Mouse (Mus musculus) liver, embryonic 11.5 days (tissue): ENCODE measurements around the gene Cct2. TPM values are rescaled to one million over a fixed set of nuclear protein-coding genes. Genes with fewer than 3 reads are reported as not detected.

Source experiments
- ATAC-seq: fragments of 200-750 bp; cut with Nextera tagmentation; replicated peaks from 2 replicates; pipeline ENCODE4 v1.8.0; 2017; ENCODE audit warnings: moderate number of reproducible peaks, mild to moderate bottlenecking, moderate TSS enrichment, moderate library complexity; ENCODE audit not compliant: low FRiP score
- DNase-seq: peaks from one replicate; pipeline ENCODE4 v3.0.0-alpha.2; 2017; ENCODE audit warnings: low spot score
- H3K27ac ChIP-seq: fragments of 300-500 bp; sonication (generic); 2 replicates; pipeline ENCODE4 v1.5.1; 2014; ENCODE audit warnings: mild to moderate bottlenecking, low read depth, low read length, control low read depth
- H3K27me3 ChIP-seq: fragments of 300-500 bp; sonication (generic); replicated peaks from 2 replicates; pipeline ENCODE4 v1.6.1; 2014; ENCODE audit warnings: low read length, mixed read lengths; ENCODE audit not compliant: control insufficient read depth, insufficient read depth
- H3K36me3 ChIP-seq: fragments of 300-500 bp; sonication (generic); 2 replicates; pipeline ENCODE4 v1.6.1; 2014; ENCODE audit warnings: mild to moderate bottlenecking, low read length, moderate library complexity, mixed read lengths; ENCODE audit not compliant: control insufficient read depth, insufficient read depth
- H3K4me1 ChIP-seq: fragments of 300-500 bp; sonication (generic); replicated peaks from 2 replicates; pipeline ENCODE4 v1.6.1; 2014; ENCODE audit warnings: low read length, mixed read lengths; ENCODE audit not compliant: control insufficient read depth, insufficient read depth
- H3K4me2 ChIP-seq: fragments of 300-500 bp; sonication (generic); 2 replicates; pipeline ENCODE4 v1.6.1; 2014; ENCODE audit warnings: mild to moderate bottlenecking, control low read depth, moderate library complexity
- H3K4me3 ChIP-seq: fragments of 300-500 bp; sonication (generic); 2 replicates; pipeline ENCODE4 v1.5.1; 2014; ENCODE audit warnings: low read depth, low read length, control low read depth
- H3K9ac ChIP-seq: fragments of 300-500 bp; sonication (generic); 2 replicates; pipeline ENCODE4 v1.6.1; 2014; ENCODE audit warnings: low read depth, low read length, control low read depth
- H3K9me3 ChIP-seq: fragments of 300-500 bp; sonication (generic); 2 replicates; pipeline ENCODE4 v1.6.1; 2016; ENCODE audit warnings: low read length, inconsistent platforms, mixed read lengths; ENCODE audit not compliant: control insufficient read depth
- WGBS: fragments of 180-500 bp; shearing (Covaris S2); extraction: QIAGEN DNeasy Blood & Tissue Kit; methylation state at CpG from one replicate; pipeline ENCODE4 v1.1.7; 2014; 5-methylcytosine and 5-hydroxymethylcytosine counted together
- polyA plus RNA-seq: library from polyadenylated mRNA; unstranded; fragments of >200 nt; fragmentation: Nextera tagmentation; extraction: Ambion mirVana; gene quantifications from 2 replicates; pipeline ENCODE4 v1.2.1, GENCODE M21; 2014

Cct2 gene
- polyA plus RNA-seq, result 414 and 416 TPM in 2 replicates

DNA sequence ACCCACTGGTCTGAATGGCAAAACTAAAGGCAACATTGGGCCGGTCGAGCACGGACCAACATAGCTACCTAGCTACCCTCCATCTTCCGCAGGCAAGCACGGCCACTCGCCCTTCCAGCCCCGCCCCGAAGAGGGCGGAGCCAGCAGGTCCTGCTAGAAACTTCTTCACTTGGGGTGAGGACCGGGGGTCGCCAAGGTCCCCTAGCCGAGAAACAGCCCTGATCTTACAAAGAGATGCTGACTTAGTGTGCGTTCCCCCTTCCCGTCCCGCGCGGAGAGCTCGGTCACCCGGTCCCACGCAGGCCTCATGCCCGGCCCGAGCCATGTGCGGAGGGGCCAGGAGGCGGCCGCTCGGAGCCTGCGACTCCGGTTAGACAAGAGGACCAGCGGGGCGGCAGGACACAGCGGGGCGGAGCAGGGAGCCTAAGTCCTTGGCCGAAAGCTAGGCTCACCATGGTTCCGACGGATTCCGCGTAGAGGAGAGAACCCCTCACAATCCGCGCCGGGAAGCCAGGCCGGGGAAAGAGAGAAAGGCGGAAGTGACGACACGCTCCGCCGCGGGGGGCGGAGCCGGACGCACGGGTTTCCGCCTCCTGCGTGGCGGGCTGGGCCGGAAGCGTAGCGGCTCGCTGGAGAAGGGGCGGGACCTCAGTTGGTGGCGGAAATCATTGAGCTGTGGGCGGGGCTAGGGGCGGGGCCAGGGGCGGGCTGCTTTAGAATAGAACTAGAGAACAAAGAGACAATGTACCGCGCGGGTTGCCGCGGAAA, at the start of gene Cct2:
Gene Cct2 (minus strand): TSS at position 561 of the 768 bp plus-strand sequence.
- Histone ChIP-seq H3K27ac (peak within 1 kb of the TSS; percentile 92), H3K4me3 (peak within 1 kb of the TSS; percentile 93), H3K27me3 (no peaks in the 10 kb centered on the region), H3K9ac (peak within 1 kb of the TSS; percentile 98), H3K9me3 (no peaks in the 10 kb centered on the region), H3K4me1 (peaks cover 10% of the 10 kb centered on the region; the same call in 1 of the 2 replicates), H3K4me2 (peak within 1 kb of the TSS; percentile 93), H3K36me3 (peaks cover 32% of the 10 kb centered on the region)
- ATAC-seq, result peak; percentile 91
- peak; percentile 95 for DNase-seq
- WGBS, result under 1% methylated on average over 66 of the region's 68 CpGs

DNA sequence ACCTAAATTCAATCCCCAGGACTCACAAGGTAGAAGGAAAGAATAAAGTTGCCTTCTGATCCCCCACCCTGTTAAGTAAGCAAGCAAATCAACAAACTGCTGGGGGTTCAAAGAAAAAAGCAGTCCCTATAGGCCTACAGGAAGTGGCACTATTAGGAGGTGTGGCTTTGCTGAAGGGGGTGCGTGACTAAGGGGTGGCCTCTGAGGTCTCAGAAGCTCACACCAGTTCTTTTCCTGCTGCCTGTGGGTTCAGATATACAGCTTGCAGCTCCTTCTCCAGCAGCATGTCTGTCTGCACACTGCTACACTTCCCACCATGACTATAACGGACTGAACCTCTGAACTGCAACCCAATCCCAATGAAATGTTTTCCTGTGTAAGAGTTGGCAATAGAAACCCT, 48.9 kb upstream of the Cct2 start:
- peak; percentile 88 for ATAC-seq
- Histone ChIP-seq H3K4me2 (peak overlapping the region; percentile 26; the same call in 1 of the 2 replicates), H3K9ac (0 out of 2 replicates have a peak overlapping the region, but pooled peaks have one; percentile 17), H3K4me3 (no peak overlapping the region), H3K4me1 (peaks cover 57% of the 10 kb centered on the region), H3K27ac (peak overlapping the region; percentile 40; the same call in 1 of the 2 replicates), H3K27me3 (no peaks in the 10 kb centered on the region), H3K36me3 (no peaks in the 10 kb centered on the region), H3K9me3 (no peaks in the 10 kb centered on the region)
- 22% methylated on average over 2 of the region's 2 CpGs for WGBS
- no peak for DNase-seq

DNA sequence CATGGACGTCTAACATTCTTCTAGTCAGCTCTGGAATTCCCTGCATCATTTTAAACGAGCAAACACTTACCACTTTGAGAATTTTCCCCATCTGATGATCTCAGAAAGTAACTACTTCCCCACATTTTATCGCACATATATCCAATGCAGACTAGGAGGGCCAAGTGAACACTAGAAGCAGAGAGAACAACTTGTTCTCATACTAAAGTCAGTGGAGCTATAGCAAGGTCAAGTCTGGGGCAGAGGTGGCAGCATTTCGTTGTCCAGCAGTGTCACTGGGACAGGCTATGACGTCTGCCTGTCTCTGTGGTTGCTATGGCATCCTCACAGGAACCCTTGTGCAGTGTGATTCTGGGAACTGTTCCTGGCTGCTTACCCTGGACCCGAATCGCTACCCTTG, 47.8 kb upstream of the Cct2 start:
- Histone ChIP-seq H3K27me3 (no peaks in the 10 kb centered on the region), H3K9ac (no peak overlapping the region), H3K4me3 (no peak overlapping the region), H3K4me1 (peaks cover 64% of the 10 kb centered on the region), H3K27ac (peak overlapping the region; percentile 64; the same call in 1 of the 2 replicates), H3K36me3 (no peaks in the 10 kb centered on the region), H3K4me2 (no peak overlapping the region), H3K9me3 (no peaks in the 10 kb centered on the region)
- peak; percentile 29 for DNase-seq
- ATAC-seq, result 0 out of 2 replicates have a peak, but pooled peaks have one; percentile 25
- 73% methylated on average over 7 of the region's 7 CpGs for WGBS

DNA sequence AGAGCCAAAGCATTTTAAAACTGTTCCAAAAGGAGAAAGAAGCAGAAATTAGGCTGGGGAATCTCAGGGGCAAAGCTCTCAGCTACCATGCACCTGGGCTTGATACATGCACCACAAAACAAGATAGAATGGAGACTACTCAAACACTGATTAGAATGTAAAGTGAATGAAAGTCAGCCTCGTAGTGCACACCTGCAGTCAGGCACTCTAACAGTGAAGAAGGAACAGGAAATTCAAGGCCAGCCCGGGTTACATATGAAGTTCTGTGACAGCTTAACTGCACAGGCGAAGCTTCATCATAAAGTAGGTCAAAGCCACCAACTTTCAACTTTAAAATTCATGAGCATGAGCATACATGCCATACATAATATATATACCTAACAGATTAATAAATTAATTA, 46.7 kb upstream of the Cct2 start:
- H3K9me3 ChIP-seq, result no peaks in the 10 kb centered on the region
- peaks cover 71% of the 10 kb centered on the region for H3K4me1 ChIP-seq
- no peaks in the 10 kb centered on the region for H3K36me3 ChIP-seq
- no peak overlapping the region for H3K4me2 ChIP-seq
- peak overlapping the region; percentile 46 for H3K27ac ChIP-seq
- H3K4me3 ChIP-seq, result no peak overlapping the region
- H3K9ac ChIP-seq, result no peak overlapping the region
- 56% methylated on average over 3 of the region's 3 CpGs for WGBS
- no peak for ATAC-seq
- H3K27me3 ChIP-seq, result no peaks in the 10 kb centered on the region
- DNase-seq, result peak; percentile 21

DNA sequence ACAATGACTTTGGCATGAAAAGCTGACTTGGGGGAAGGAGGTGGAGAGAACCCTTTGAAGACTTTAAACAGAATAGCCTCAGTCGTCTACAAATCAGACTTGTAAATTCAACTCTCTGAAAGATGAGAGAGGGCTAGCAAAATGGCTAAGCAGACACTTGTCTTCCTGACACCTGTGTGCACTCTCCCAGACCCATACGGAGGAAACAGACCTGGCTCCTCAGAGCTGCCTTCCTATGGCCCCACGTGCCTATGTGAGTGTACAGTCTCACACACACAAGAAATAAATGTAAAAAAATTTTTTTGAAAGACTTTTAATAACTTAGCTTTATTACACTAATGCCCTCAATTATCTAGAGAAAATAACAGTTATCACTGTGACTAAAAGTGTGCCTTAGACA, 43.1 kb upstream of the Cct2 start:
- DNase-seq, result no peak
- H3K4me3 ChIP-seq, result no peak overlapping the region
- H3K9me3 ChIP-seq, result no peaks in the 10 kb centered on the region
- peak overlapping the region; percentile 96 for H3K27ac ChIP-seq
- H3K36me3 ChIP-seq, result no peaks in the 10 kb centered on the region
- ATAC-seq, result peak; percentile 50
- peaks cover 71% of the 10 kb centered on the region for H3K4me1 ChIP-seq
- 19% methylated on average over 3 of the region's 3 CpGs for WGBS
- H3K4me2 ChIP-seq, result peak overlapping the region; percentile 58
- H3K9ac ChIP-seq, result peak overlapping the region; percentile 55; the same call in 1 of the 2 replicates
- no peaks in the 10 kb centered on the region for H3K27me3 ChIP-seq

DNA sequence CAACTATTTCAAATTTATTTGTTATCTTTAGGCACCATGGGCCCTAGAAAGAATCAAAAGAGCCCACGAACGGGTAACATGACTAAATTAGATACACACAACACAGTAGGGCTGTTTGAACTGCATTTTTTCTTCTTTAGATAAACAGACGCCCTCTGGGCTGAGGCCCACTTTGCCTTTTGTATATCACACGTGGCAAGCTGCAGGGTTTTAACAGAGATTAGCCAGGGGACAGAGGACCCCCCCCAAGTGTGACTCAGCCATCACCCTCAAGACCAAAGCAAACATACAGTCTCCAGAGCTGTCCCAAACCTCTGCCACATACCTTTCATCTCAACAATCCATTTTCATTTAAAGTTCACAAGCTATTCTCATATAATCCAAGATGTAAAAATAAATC, 42.6 kb upstream of the Cct2 start:
- no peaks in the 10 kb centered on the region for H3K9me3 ChIP-seq
- 5% methylated on average over 4 of the region's 4 CpGs for WGBS
- H3K4me2 ChIP-seq, result peak overlapping the region; percentile 58
- peak overlapping the region; percentile 96 for H3K27ac ChIP-seq
- peak; percentile 94 for ATAC-seq
- DNase-seq, result no peak
- no peak overlapping the region for H3K4me3 ChIP-seq
- peak overlapping the region; percentile 55; the same call in 1 of the 2 replicates for H3K9ac ChIP-seq
- no peaks in the 10 kb centered on the region; the same call in 1 of the 2 replicates for H3K36me3 ChIP-seq
- H3K27me3 ChIP-seq, result no peaks in the 10 kb centered on the region
- peaks cover 67% of the 10 kb centered on the region for H3K4me1 ChIP-seq

DNA sequence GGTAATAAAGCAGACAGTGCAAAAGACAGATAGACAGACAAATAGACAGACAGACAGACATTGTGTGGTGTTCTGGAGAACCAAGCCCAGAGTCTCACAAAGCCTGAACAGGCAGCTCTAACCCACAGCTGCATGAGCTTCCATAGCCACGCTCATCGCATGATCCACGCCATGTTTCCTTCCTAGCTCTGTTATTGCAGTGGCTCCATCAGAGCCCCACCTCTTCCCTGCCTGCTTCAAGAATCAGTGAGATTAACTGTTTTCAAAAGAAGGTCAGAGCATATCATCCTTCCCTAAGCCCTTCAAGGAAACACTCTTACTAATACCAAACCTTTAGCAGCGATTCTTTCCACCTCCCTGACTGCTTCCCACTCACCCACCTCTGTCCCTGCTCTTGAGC, 41.4 kb upstream of the Cct2 start:
- 34% methylated on average over 4 of the region's 4 CpGs for WGBS
- no peaks in the 10 kb centered on the region for H3K9me3 ChIP-seq
- ATAC-seq, result peak; percentile 30; the same call in 1 of the 2 replicates
- no peaks in the 10 kb centered on the region for H3K27me3 ChIP-seq
- H3K27ac ChIP-seq, result peak overlapping the region; percentile 96
- H3K4me3 ChIP-seq, result no peak overlapping the region
- DNase-seq, result no peak
- 0 out of 2 replicates have a peak overlapping the region, but pooled peaks have one; percentile 1 for H3K9ac ChIP-seq
- H3K4me1 ChIP-seq, result peaks cover 61% of the 10 kb centered on the region
- no peaks in the 10 kb centered on the region; the same call in 1 of the 2 replicates for H3K36me3 ChIP-seq
- H3K4me2 ChIP-seq, result peak overlapping the region; percentile 58

DNA sequence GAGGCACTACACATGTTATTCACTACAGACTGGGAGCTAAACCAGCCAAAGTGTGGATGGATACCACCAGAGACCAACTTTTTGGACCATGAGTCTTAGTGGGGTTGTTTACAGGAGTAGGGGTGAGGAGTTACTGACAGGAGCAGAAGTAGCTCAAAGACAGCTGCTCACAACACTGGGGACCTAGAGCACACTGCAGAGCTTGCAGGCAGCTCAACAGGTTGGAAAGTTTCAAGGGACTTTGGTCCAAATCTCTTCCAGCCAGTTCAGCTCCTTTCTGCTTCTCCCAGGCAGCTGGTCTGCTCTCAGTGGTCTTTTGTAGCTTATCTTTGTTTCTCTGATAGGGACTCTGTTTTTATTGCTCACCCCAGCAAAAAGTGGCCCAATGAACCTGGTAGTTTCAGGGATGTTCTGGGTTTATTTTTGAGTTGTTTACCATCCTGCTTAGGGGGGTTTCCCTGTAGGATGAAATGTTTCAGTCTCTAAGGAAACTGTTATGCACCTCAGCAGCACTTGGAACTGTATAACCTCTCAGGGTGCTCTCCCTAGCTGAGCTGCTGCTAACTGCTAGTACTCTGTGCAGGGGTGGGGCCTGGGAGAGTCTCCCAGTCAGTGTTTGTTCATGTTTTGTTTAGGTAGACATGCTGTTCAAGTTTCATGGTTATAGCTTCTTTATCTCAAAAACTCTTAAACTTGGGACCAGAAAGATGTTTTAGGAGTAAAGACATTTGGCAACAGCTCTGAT, 40.4 kb upstream of the Cct2 start:
- H3K4me2 ChIP-seq, result peak overlapping the region; percentile 42
- ATAC-seq, result peak; percentile 58
- H3K9ac ChIP-seq, result peak overlapping the region; percentile 31

More for the DNA sequence above, 40.4 kb upstream of the Cct2 start:
- no peaks in the 10 kb centered on the region for H3K9me3 ChIP-seq
- H3K36me3 ChIP-seq, result no peaks in the 10 kb centered on the region; the same call in 1 of the 2 replicates
- H3K4me1 ChIP-seq, result peaks cover 57% of the 10 kb centered on the region
- peak overlapping the region; percentile 83 for H3K27ac ChIP-seq
- no peak overlapping the region for H3K4me3 ChIP-seq
- no peaks in the 10 kb centered on the region for H3K27me3 ChIP-seq
- peak; percentile 30 for DNase-seq
